Mouse (Mus musculus) cerebellum, adult 2 months (tissue): ENCODE results near the gene Pank4. TPM values are rescaled to one million over a fixed set of nuclear protein-coding genes. Genes with fewer than 3 reads are reported as not detected.
A peak's percentile ranks its signal among the peaks of the same experiment; 100 is the strongest.

ENCODE experiments used
- DNase-seq, 2 experiments: peaks; one replicate each; pipeline ENCODE4 v3.0.0; 2021
- H3K27ac ChIP-seq: fragments of 200-500 bp; 2 replicates; pipeline ENCODE4 v1.5.1; 2012; ENCODE audit warnings: low read length, control low read depth, inconsistent platforms; ENCODE audit not compliant: insufficient read depth
- H3K27me3 ChIP-seq: fragments of 200-500 bp; 2 replicates; pipeline ENCODE4 v1.6.1; 2012; ENCODE audit warnings: inconsistent platforms, mild to moderate bottlenecking, low read length, moderate library complexity; ENCODE audit not compliant: control insufficient read depth, insufficient read depth
- H3K4me1 ChIP-seq: fragments of 200-500 bp; 2 replicates; pipeline ENCODE4 v1.6.1; 2011; ENCODE audit warnings: low read length; ENCODE audit not compliant: control insufficient read depth, insufficient read depth
- H3K4me3 ChIP-seq: fragments of 200-500 bp; replicated peaks from 2 replicates; pipeline ENCODE3; 2011; ENCODE audit warnings: mild to moderate bottlenecking, low read depth, low read length, control low read depth; ENCODE audit not compliant: insufficient read depth
- CTCF ChIP-seq: fragments of 200-500 bp; IDR thresholded peaks from 2 replicates; pipeline ENCODE4 v1.5.1; 2011; ENCODE audit warnings: low read depth, mild to moderate bottlenecking, control low read depth, low read length, moderate library complexity, borderline replicate concordance; ENCODE audit not compliant: insufficient read depth
- POLR2A ChIP-seq: fragments of 200-500 bp; IDR thresholded peaks from 2 replicates; pipeline ENCODE4 v1.6.1; 2011; ENCODE audit warnings: low read length, control low read depth, borderline replicate concordance; ENCODE audit not compliant: insufficient read depth
- WGBS: fragments of 180-500 bp; shearing (Covaris S2); methylation state at CpG from one replicate; pipeline ENCODE4 v1.1.7; 2018; 5-methylcytosine and 5-hydroxymethylcytosine counted together
- polyA plus RNA-seq: library from polyadenylated mRNA; depleted of rRNA; stranded (reverse); fragments of >200 nt; gene quantifications from 2 replicates; pipeline ENCODE4 v1.2.3, GENCODE M21; 2012

Pank4 gene
- polyA plus RNA-seq, 1 experiment = 85.5 TPM

- peak overlapping the region; percentile 15; the same call in 1 of the 2 replicates for H3K27ac ChIP-seq
- DNase-seq = no peak
- peaks cover 8% of the 10 kb centered on the region for H3K4me1 ChIP-seq
- TF ChIP-seq POLR2A = no peak
- no peak for TF ChIP-seq CTCF
- H3K4me3 ChIP-seq = peak overlapping the region; percentile 65
- H3K27me3 ChIP-seq = no peaks in the 10 kb centered on the region
- WGBS = under 1% methylated on average over 36 of the region's 36 CpGs
Measured at GRCm38 (mm10) chr4:154964581-154965235, 785 bp downstream of the Pank4 start.

- Histone ChIP-seq H3K27ac (no peak overlapping the region), H3K4me3 (no peak overlapping the region), H3K4me1 (peaks cover 8% of the 10 kb centered on the region), H3K27me3 (no peaks in the 10 kb centered on the region)
- WGBS = 4% methylated on average over 3 of the region's 3 CpGs
- no peak for TF ChIP-seq CTCF
- no peak for TF ChIP-seq POLR2A
- no peak for DNase-seq
Measured at GRCm38 (mm10) chr4:154965856-154966255, 1.9 kb downstream of the Pank4 start.

GRCm38 (mm10) chr4:154967173-154967572, 3.2 kb downstream of the Pank4 start:
- Histone ChIP-seq H3K27me3 (no peaks in the 10 kb centered on the region), H3K4me1 (peaks cover 5% of the 10 kb centered on the region; the same call in 1 of the 2 replicates), H3K27ac (no peak overlapping the region), H3K4me3 (no peak overlapping the region)
- TF ChIP-seq POLR2A (no peak), CTCF (peak; percentile 56; the same call in 1 of the 2 replicates)
- peak; percentile 61 to 67 for DNase-seq
- 63% methylated on average over 5 of the region's 5 CpGs for WGBS

- Histone ChIP-seq H3K27ac (no peak overlapping the region), H3K4me1 (peaks cover 6% of the 10 kb centered on the region), H3K4me3 (no peak overlapping the region), H3K27me3 (no peaks in the 10 kb centered on the region)
- WGBS = 93% methylated on average over 12 of the region's 12 CpGs
- TF ChIP-seq CTCF = no peak
- TF ChIP-seq POLR2A = no peak
- no peak for DNase-seq
Measured at GRCm38 (mm10) chr4:154972546-154972945, 8.6 kb downstream of the Pank4 start.

GRCm38 (mm10) chr4:154974163-154974611, 10.3 kb downstream of the Pank4 start:
- H3K4me3 ChIP-seq = no peak overlapping the region
- no peak for TF ChIP-seq CTCF
- TF ChIP-seq POLR2A = no peak
- peaks cover 6% of the 10 kb centered on the region for H3K4me1 ChIP-seq
- H3K27ac ChIP-seq = no peak overlapping the region
- no peaks in the 10 kb centered on the region for H3K27me3 ChIP-seq
- 27% methylated on average over 11 of the region's 11 CpGs for WGBS
- DNase-seq = peak; percentile 43 to 52

- WGBS = 93% methylated on average over 4 of the region's 4 CpGs
- H3K4me1 ChIP-seq = peaks cover 11% of the 10 kb centered on the region; the same call in 1 of the 2 replicates
- no peak overlapping the region for H3K4me3 ChIP-seq
- no peak for DNase-seq
- no peaks in the 10 kb centered on the region for H3K27me3 ChIP-seq
- TF ChIP-seq CTCF (peak; percentile 58; the same call in 1 of the 2 replicates), POLR2A (no peak)
- H3K27ac ChIP-seq = no peak overlapping the region
Measured at GRCm38 (mm10) chr4:154980110-154980509, 16.2 kb downstream of the Pank4 start.

GRCm38 (mm10) chr4:154981076-154981475, 17.2 kb downstream of the Pank4 start:
- H3K4me1 ChIP-seq = peaks cover 17% of the 10 kb centered on the region
- no peak overlapping the region for H3K4me3 ChIP-seq
- no peak for TF ChIP-seq POLR2A
- TF ChIP-seq CTCF = no peak
- peak overlapping the region; percentile 8 for H3K27ac ChIP-seq
- WGBS = 73% methylated on average over 6 of the region's 6 CpGs
- no peaks in the 10 kb centered on the region for H3K27me3 ChIP-seq
- DNase-seq = no peak

GRCm38 (mm10) chr4:154981530-154981929, 17.6 kb downstream of the Pank4 start:
- peak; percentile 68 to 76 for DNase-seq
- peak overlapping the region; percentile 8 for H3K27ac ChIP-seq
- H3K27me3 ChIP-seq = no peaks in the 10 kb centered on the region
- peaks cover 19% of the 10 kb centered on the region for H3K4me1 ChIP-seq
- TF ChIP-seq POLR2A (0 out of 2 replicates have a peak, but pooled peaks have one; percentile 19), CTCF (peak; percentile 85)
- H3K4me3 ChIP-seq = no peak overlapping the region
- 13% methylated on average over 7 of the region's 7 CpGs for WGBS
